Mouse (Mus musculus): Measurements from ENCODE around the gene Slc1a7.

The Slc1a7 gene

GRCm38 (mm10) chr4:108052673-108053072 is 84.5 kb downstream of the Slc1a7 start:
- DNase-seq (ENCODE audit: low read depth, low spot score), result no peak

GRCm38 (mm10) chr4:108055873-108056272 is 87.7 kb downstream of the Slc1a7 start:
- DNase-seq (ENCODE audit: low read depth, low spot score), result no peak

GRCm38 (mm10) chr4:108057247-108057646 is 89.1 kb downstream of the Slc1a7 start:
- DNase-seq (ENCODE audit: low read depth, low spot score), result no peak

GRCm38 (mm10) chr4:108058166-108058565 is 90.0 kb downstream of the Slc1a7 start:
- DNase-seq (ENCODE audit: low read depth, low spot score), result no peak

- no peak for DNase-seq (ENCODE audit: low read depth, low spot score)
Measured at GRCm38 (mm10) chr4:108059601-108060379, 91.7 kb downstream of the Slc1a7 start.

- DNase-seq (ENCODE audit: low read depth, low spot score), result no peak
Measured at GRCm38 (mm10) chr4:108060774-108061173, 92.6 kb downstream of the Slc1a7 start.

- DNase-seq (ENCODE audit: low read depth, low spot score), result no peak
Measured at GRCm38 (mm10) chr4:108062524-108062923, 94.4 kb downstream of the Slc1a7 start.
